Mouse (Mus musculus): ENCODE measurements around the gene Glis3.

Glis3 gene

GRCm38 (mm10) chr19:28227526-28227925 is 452.4 kb downstream of the Glis3 start:
- no peak for DNase-seq

DNA sequence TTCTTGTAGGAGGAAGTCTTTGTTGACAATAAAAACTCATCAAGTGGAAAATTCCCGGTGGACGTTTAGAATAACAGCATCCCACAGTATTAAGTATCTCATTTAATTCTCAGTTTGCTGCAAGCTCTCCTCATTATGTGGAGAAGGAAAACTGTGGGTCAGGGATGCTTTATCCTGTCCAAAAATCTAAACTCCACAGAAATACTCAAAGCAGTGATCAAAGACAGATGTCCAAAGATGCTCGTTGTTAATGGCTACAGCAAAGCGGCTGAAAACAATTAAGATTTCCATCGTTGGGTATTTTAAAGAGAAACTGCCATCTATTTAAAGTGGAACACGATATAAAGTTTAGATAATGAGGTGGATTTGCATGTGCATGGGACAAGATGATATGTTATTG is 454.2 kb downstream of the Glis3 start:
- no peak for DNase-seq

DNA sequence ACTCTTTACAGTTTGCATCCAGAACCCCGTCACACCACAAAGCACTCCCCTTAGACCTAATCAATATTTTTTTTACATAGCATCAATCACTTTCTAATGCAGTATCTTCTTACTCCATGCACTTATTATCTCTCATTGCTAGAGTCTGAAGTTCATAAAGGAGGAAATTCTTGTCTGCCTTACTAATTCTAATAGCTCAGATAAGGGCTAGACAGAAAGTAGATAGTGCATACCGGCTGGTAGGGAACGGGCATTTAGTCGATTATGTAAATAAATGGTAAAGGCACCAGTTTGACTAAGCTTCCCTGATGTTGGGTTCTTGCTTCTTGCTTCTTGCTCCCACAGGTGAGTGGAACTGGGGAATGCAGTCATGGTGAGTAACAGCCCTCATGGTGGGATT is 468.2 kb downstream of the Glis3 start:
- DNase-seq = no peak
